Mouse (Mus musculus) myocyte (in vitro differentiated cells): ENCODE measurements around the gene Map3k20. TPM values are rescaled to one million over a fixed set of nuclear protein-coding genes. Genes with fewer than 3 reads are reported as not detected.
A peak's percentile ranks its signal among the peaks of the same experiment; 100 is the strongest.

Source experiments
- H3K27me3 ChIP-seq: one replicate; pipeline ENCODE4 v1.6.1; 2011; ENCODE audit not compliant: control insufficient read depth, insufficient read depth, insufficient read length
- H3K36me3 ChIP-seq: one replicate; pipeline ENCODE4 v1.6.1; 2011; ENCODE audit not compliant: control insufficient read depth, insufficient read depth
- H3K4me2 ChIP-seq: one replicate; pipeline ENCODE4 v1.6.1; 2011; ENCODE audit warnings: low read depth, control low read depth
- H3K4me3 ChIP-seq: one replicate; pipeline ENCODE4 v1.5.1; 2011; ENCODE audit warnings: mild to moderate bottlenecking, control low read depth, moderate library complexity
- H3K79me2 ChIP-seq: one replicate; pipeline ENCODE4 v1.6.1; 2011; ENCODE audit not compliant: control insufficient read depth, insufficient read depth
- H3ac ChIP-seq: one replicate; pipeline ENCODE4 v1.6.1; 2011; ENCODE audit not compliant: control insufficient read depth, insufficient read length
- CEBPB ChIP-seq: IDR thresholded peaks from 2 replicates; pipeline ENCODE4 v1.6.1; 2011; ENCODE audit warnings: mild to moderate bottlenecking, moderate library complexity; ENCODE audit not compliant: poor library complexity, insufficient read depth, severe bottlenecking
- E2F4 ChIP-seq: IDR thresholded peaks from one replicate; pipeline ENCODE4 v1.6.1; 2011; ENCODE audit warnings: mild to moderate bottlenecking, control low read depth, moderate library complexity; ENCODE audit not compliant: insufficient read depth
- MAX ChIP-seq: IDR thresholded peaks from one replicate; pipeline ENCODE4 v1.6.1; 2011; ENCODE audit warnings: low read depth, mild to moderate bottlenecking, control low read depth
- MYOD1 ChIP-seq, 3 experiments: IDR thresholded peaks; one replicate each; pipeline ENCODE4 v1.6.1; 2011; ENCODE audit warnings: control low read depth in 2 of 3, low read depth in 2 of 3, mild to moderate bottlenecking in 2 of 3, moderate library complexity in 1 of 3; ENCODE audit not compliant: insufficient read length in 2 of 3, control insufficient read depth in 1 of 3
- MYOG ChIP-seq, 3 experiments: IDR thresholded peaks; one replicate each; pipeline ENCODE4 v1.6.1; 2011; ENCODE audit warnings: control low read depth in 2 of 3, low read depth in 2 of 3, mild to moderate bottlenecking in 2 of 3; ENCODE audit not compliant: insufficient read length in 2 of 3, control insufficient read depth in 1 of 3, insufficient read depth in 1 of 3
- POLR2A ChIP-seq: IDR thresholded peaks from one replicate; pipeline ENCODE4 v1.6.1; 2011; ENCODE audit warnings: low read depth, mild to moderate bottlenecking, control low read depth, moderate library complexity; ENCODE audit not compliant: insufficient read length
- POLR2AphosphoS2 ChIP-seq: IDR thresholded peaks from one replicate; pipeline ENCODE4 v1.6.1; 2011; ENCODE audit warnings: low read depth, control low read depth; ENCODE audit not compliant: insufficient read length
- REST ChIP-seq: IDR thresholded peaks from one replicate; pipeline ENCODE4 v1.6.1; 2011; ENCODE audit warnings: mild to moderate bottlenecking, control low read depth, moderate library complexity; ENCODE audit not compliant: insufficient read depth, insufficient read length
- SRF ChIP-seq: IDR thresholded peaks from one replicate; pipeline ENCODE4 v1.6.1; 2011; ENCODE audit warnings: low read depth; ENCODE audit not compliant: control insufficient read depth, insufficient read length
- TCF12 ChIP-seq: IDR thresholded peaks from one replicate; pipeline ENCODE4 v1.6.1; 2011; ENCODE audit warnings: mild to moderate bottlenecking, control low read depth; ENCODE audit not compliant: poor library complexity, insufficient read depth, severe bottlenecking
- TCF3 ChIP-seq: IDR thresholded peaks from one replicate; pipeline ENCODE4 v1.6.1; 2011; ENCODE audit warnings: low read depth, control low read depth; ENCODE audit not compliant: insufficient read length
- USF1 ChIP-seq: IDR thresholded peaks from one replicate; pipeline ENCODE4 v1.6.1; 2011; ENCODE audit warnings: low read depth, mild to moderate bottlenecking, control low read depth, moderate library complexity
- polyA plus RNA-seq: library from polyadenylated mRNA; unstranded; fragments of >200 nt; fragmentation: generic; extraction: Trizol; gene quantifications from one replicate; pipeline ENCODE4 v1.2.1, GENCODE M21; 2012; ENCODE audit warnings: missing spikeins

The Map3k20 gene
- polyA plus RNA-seq, 1 experiment: 13.7 TPM

GRCm38 (mm10) chr2:72311486-72311885 lies 26.0 kb downstream of the Map3k20 start:
- H3K79me2 ChIP-seq: peaks cover 60% of the 10 kb centered on the region
- no peak overlapping the region for H3ac ChIP-seq
- H3K27me3 ChIP-seq: no peaks in the 10 kb centered on the region
- TF ChIP-seq TCF3 (no peak), POLR2A (no peak), USF1 (no peak), MYOD1 (IDR thresholded peaks at IDR 0.05; ENCODE audit: control insufficient read depth in 1 of 3, insufficient read length in 2 of 3, low read depth in 2 of 3) (no peak), MYOG (IDR thresholded peaks at IDR 0.05; ENCODE audit: control insufficient read depth in 1 of 3, insufficient read depth in 1 of 3, insufficient read length in 2 of 3, low read depth in 2 of 3) (no peak), POLR2AphosphoS2 (no peak), SRF (no peak), MAX (no peak), REST (no peak), E2F4 (no peak)
- H3K4me3 ChIP-seq: no peak overlapping the region
- H3K4me2 ChIP-seq: no peak overlapping the region
- peaks cover 4% of the 10 kb centered on the region for H3K36me3 ChIP-seq

GRCm38 (mm10) chr2:72313312-72313711 lies 27.9 kb downstream of the Map3k20 start:
- TF ChIP-seq POLR2A: no peak
- no peak for TF ChIP-seq E2F4
- TF ChIP-seq TCF3: no peak
- no peak for TF ChIP-seq TCF12
- TF ChIP-seq MAX: no peak
- no peak for TF ChIP-seq REST
- H3K36me3 ChIP-seq: peaks cover 4% of the 10 kb centered on the region
- no peak overlapping the region for H3ac ChIP-seq
- H3K4me3 ChIP-seq: no peak overlapping the region
- H3K27me3 ChIP-seq: no peaks in the 10 kb centered on the region
- no peak overlapping the region for H3K4me2 ChIP-seq
- peaks cover 61% of the 10 kb centered on the region for H3K79me2 ChIP-seq

- no peaks in the 10 kb centered on the region for H3K27me3 ChIP-seq
- peaks cover 41% of the 10 kb centered on the region for H3K79me2 ChIP-seq
- peak overlapping the region; percentile 65 for H3K4me2 ChIP-seq
- H3K4me3 ChIP-seq: no peak overlapping the region
- no peaks in the 10 kb centered on the region for H3K36me3 ChIP-seq
- H3ac ChIP-seq: no peak overlapping the region
- peak; percentile 84 for TF ChIP-seq TCF3
- no peak for TF ChIP-seq MAX
- TF ChIP-seq USF1: peak; percentile 15
- TF ChIP-seq POLR2AphosphoS2: no peak
- TF ChIP-seq MYOD1 (IDR thresholded peaks at IDR 0.05; ENCODE audit: control insufficient read depth in 1 of 3, insufficient read length in 2 of 3, low read depth in 2 of 3): peak; percentile 91 to 98 (median 97)
- peak; percentile 95 for TF ChIP-seq TCF12
- TF ChIP-seq E2F4: no peak
- TF ChIP-seq SRF: peak; percentile 54
- no peak for TF ChIP-seq POLR2A
- peak; percentile 85 to 99 (median 96) for TF ChIP-seq MYOG (IDR thresholded peaks at IDR 0.05; ENCODE audit: control insufficient read depth in 1 of 3, insufficient read depth in 1 of 3, insufficient read length in 2 of 3, low read depth in 2 of 3)
- TF ChIP-seq REST: no peak
- TF ChIP-seq CEBPB: peak; percentile 99
Measured at GRCm38 (mm10) chr2:72318421-72318820, 33.0 kb downstream of the Map3k20 start.

- Histone ChIP-seq H3ac (no peak overlapping the region), H3K27me3 (no peaks in the 10 kb centered on the region), H3K79me2 (peaks cover 46% of the 10 kb centered on the region), H3K4me3 (no peak overlapping the region), H3K4me2 (peak overlapping the region; percentile 65), H3K36me3 (no peaks in the 10 kb centered on the region)
- TF ChIP-seq MYOG (IDR thresholded peaks at IDR 0.05; ENCODE audit: control insufficient read depth in 1 of 3, insufficient read depth in 1 of 3, insufficient read length in 2 of 3, low read depth in 2 of 3) (no peak), USF1 (peak; percentile 79), MYOD1 (IDR thresholded peaks at IDR 0.05; ENCODE audit: control insufficient read depth in 1 of 3, insufficient read length in 2 of 3, low read depth in 2 of 3) (peak in 1 of 3 experiments; percentile 11), CEBPB (0 out of 2 replicates have a peak, but pooled peaks have one; percentile 15), TCF12 (peak; percentile 14)
Measured at GRCm38 (mm10) chr2:72319028-72319798, 33.8 kb downstream of the Map3k20 start.

- H3ac ChIP-seq: no peak overlapping the region
- no peak overlapping the region for H3K4me3 ChIP-seq
- TF ChIP-seq TCF3 (peak; percentile 51), MYOD1 (IDR thresholded peaks at IDR 0.05; ENCODE audit: control insufficient read depth in 1 of 3, insufficient read length in 2 of 3, low read depth in 2 of 3) (peak; percentile 46 to 73 (median 47)), MAX (no peak), MYOG (IDR thresholded peaks at IDR 0.05; ENCODE audit: control insufficient read depth in 1 of 3, insufficient read depth in 1 of 3, insufficient read length in 2 of 3, low read depth in 2 of 3) (peak in 2 of 3 experiments; percentile 69 to 70), TCF12 (peak; percentile 92)
Measured at GRCm38 (mm10) chr2:72320661-72321060, 35.2 kb downstream of the Map3k20 start.

More at GRCm38 (mm10) chr2:72320661-72321060, 35.2 kb downstream of the Map3k20 start:
- Histone ChIP-seq H3K36me3 (no peaks in the 10 kb centered on the region), H3K79me2 (peaks cover 40% of the 10 kb centered on the region), H3K27me3 (no peaks in the 10 kb centered on the region), H3K4me2 (peak overlapping the region; percentile 48)
